Mouse (Mus musculus): ENCODE results near the gene Slc41a2. TPM values are rescaled to one million over a fixed set of nuclear protein-coding genes. Genes with fewer than 3 reads are reported as not detected.
"Not testable (repeated sequence)": the region's sequence is repeated elsewhere in the genome, so short reads cannot be mapped to it uniquely, and the experiment has no call there.

The Slc41a2 gene
- total RNA-seq, 2 experiments from 2014 or later = 1.7 to 2.3 TPM

DNA sequence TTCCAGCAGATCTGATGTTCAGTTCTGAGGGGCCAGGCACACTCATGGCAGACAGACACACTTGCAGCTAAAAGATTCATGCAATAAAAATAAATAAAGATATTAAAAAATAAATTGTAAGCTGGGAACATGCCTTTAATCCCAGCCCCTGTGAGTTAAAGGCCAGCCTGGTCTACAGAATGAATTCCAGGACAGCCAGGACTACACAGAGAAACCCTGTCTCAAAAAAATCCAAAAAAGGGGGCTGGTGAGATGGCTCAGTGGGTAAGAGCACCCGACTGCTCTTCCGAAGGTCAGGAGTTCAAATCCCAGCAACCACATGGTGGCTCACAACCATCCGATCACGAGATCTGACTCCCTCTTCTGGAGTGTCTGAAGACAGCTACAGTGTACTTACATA lies 14.1 kb upstream of the Slc41a2 start:
- DNase-seq = not testable (repeated sequence)

DNA sequence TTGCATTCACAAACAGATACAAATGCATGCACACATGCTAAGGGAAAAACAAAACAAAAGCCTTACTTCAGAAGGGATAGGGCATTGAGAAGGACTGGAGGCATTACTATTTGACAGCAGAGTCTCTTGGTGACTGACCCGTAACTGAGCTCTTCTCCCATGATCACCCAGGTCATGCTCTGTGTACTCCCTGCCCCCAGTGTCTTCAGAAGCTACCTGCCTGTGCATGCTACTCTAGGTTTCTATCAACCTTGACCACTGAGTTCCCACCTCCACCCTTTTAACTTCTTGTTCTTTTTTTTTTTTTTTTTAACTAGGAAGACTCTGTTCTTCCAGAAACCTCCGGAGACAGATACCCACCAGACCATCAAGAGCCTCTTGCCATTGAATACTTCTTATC lies 13.0 kb upstream of the Slc41a2 start:
- DNase-seq = no peak

DNA sequence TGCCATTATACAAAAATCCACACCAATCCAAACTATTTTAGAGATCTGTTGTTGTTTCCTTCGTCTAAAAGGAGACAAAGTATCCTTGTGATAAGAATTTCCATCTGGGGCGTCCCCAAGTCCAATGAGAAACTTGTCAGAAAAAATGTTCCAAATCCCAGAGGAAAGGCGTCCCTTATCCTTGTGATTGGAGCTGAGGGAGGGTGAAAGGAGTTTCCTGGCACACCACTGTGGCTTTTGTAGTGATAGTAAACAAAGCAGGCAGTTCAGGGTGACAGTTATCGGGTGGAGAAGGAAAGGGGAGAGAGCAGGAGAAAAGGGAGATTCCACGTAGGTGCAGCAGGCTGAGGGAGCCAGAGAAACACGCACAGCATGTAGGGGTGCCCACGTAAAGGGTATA lies 9.8 kb upstream of the Slc41a2 start:
- DNase-seq = no peak

DNA sequence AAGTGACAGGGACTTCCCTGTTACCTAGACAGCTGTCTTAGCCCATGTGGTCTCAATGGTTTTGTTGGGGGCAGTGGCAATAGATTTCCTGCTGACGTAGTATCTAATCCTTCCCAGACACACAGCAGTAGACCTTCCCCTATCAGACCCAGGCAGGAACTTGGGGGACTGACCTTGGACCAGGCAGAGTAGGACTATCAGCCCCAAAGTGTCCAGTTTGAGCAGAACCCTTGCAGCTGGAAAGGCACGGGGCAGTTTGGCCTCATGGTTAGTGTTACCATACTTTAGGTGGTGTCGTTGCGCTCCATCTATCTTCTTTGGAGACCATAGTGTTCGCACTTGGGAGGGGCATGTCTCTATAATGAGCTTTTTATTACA lies 8.7 kb upstream of the Slc41a2 start:
- no peak for DNase-seq

DNA sequence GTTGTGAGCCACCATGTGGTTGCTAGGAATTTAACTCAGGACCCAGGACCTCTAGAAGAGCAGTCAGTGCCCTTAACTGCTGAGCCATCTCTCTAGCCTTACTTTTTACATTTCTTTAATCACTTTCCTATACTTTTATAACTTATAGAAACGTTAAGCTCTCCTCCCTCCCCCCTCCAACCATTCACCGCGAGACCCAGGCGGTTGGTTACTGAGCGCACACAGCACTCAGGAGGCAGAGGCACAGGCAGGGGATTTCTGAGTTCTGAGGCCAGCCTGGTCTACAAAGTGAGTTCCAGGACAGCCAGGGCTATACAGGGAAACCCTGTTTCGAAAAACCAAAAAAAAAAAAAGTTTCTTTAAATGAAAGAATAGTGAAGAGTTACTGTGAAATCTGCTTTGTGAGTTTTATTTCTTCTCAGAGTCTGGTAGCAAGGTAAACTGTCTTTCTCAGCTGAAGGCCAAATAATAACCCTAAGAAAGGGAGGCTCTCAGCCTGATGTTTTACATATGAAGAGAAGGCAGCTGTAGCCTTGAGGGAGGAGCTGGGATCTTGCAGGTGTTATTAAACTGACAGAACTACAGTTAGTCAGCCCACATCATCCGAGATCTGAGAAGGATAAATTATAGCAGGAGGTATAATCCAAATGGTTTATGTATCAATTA lies 8.1 kb upstream of the Slc41a2 start:
- DNase-seq = no peak

DNA sequence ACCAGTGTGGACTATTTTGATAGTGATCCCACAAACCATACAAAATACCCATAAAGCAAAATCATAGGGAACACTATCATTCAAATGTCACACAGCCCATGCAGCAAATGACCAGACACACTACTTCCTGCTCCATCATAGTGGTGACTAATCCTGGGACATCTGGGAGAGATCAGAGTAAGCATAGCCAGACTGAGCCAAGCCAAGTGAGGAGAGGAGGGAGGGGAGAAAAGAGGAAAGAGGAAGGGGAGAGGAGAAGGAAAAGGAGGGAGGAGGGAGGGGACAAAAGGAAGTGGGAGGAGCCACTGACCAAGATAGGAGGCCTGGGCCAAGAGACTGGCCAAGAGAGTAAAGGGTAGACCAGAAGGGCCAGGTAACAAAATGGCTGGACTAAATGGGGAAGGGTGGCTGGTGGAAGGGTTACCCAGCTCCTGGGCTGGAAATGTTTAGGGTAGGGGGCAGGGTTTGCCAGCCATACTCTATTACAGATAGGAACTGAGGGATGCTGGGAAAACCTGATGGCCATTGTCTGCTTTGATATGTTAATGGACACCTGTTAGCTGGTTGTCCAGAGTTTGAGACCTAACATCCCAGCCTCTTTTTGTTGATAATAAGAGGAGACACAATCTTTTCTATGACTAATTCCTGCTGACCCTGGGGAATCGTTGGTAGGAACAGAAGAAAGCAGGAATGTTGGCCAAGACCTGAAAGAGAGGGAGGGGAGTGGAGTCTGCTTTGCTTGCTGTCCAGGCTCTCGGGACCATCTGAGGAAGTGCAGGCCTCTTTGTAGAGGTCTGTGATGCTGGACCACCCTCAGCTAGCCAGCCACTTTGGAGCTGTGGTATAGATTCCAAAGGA lies 6.4 kb upstream of the Slc41a2 start:
- DNase-seq = no peak

DNA sequence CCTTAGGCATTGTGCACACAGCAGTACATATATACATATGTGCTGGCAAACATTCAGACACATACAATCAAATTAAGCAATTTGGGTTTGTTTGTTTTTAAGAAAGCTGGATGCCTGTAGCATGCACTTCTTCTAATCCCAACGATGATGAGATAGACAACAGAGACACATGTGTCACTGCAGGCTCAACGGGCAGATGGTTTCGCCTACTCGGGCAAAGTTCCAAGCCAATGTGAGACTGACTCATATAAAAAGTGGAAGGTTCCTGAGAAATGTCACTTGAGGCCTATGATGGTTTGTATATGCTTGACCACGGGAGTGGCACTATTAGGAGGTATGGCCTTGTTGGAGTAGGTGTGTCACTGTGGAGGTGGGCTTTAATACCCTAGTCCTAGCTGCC lies 5.5 kb upstream of the Slc41a2 start:
- peak; percentile 17 for DNase-seq

DNA sequence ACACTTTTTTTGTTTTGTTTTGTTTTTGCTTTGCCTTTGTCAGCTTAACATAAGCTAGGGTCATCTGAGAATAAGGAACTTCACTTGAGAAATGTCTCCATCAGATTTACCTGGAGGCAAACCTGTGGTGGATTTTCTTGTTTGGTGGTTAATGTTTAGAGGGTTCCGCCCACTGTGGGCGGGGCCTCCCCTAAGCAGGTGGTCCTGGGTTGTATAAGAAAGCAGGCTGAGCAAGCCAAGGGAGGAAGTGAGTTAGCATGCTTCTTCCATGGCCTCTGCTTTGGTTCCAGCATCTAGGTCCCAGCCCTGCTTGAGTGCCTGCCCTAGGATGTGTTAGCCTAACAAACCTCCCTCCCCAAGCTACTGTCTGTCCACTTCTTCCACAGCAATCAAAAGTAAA lies 3.5 kb upstream of the Slc41a2 start:
- no peak for DNase-seq

DNA sequence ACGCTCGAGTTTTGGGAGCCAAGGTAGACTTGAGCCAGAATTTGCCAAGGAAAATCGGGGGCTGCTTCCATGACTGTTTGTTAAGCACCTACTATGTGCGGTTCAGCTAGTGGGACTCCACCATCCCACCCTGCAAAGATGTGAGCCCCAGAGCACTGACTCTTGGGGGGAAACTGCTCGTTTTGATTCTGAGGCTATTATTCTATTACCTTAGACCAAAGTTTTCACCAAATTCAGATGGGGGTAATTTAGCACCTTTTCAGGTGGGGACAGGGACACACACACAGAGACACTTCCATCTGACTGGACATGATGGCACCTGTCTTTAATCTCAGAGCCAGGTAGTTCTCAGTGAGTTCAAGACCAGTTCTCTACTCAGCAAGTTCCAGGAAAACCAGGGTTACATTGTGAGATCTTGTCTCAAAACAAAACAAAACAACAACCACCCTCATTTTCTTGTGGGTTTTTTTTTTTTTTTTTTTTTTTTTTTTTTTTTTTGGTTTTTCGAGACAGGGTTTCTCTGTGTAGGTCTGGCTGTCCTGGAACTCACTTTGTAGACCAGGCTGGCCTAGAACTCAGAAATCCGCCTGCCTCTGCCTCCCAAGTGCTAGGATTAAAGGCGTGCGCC lies 403 bp upstream of the Slc41a2 start:
- no peak for DNase-seq

DNA sequence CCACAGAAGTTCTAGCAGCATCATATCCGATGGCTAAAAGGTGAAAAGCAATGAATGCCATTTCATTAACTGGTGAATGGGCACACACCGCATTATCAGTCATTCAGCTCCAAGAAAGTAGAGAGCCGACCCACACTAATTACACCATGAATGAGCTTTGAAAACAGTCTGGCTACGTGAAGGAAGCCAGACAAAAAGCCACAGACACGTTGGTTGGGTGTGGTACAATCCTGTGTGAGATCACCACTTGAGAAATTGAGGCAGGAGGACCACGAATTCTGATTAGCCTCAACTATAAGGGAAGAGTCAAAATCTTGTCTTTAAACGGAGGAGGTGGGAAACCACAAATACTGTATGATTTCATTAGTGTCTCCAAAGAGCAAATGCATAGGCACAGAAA lies 1.3 kb downstream of the Slc41a2 start:
- DNase-seq = no peak

DNA sequence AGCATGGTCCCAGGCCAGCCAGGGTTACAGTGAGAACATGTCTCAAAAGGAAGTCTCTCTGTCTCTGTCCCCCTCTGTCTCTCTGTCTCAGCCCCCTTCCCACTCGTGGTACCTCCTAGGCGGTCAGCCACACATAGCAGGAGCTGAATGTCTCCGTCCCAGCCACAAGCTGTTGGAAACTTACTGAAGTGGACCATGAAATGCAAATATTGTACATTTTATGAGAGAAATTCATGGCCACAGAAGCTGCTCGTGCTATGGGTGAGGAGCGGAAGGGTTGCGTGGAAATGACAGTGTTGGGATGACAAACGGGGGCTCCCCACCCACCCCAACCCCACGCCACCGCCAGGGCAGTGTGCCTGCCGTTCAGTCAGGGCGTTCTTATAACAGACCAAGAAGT lies 5.1 kb downstream of the Slc41a2 start:
- DNase-seq = no peak

DNA sequence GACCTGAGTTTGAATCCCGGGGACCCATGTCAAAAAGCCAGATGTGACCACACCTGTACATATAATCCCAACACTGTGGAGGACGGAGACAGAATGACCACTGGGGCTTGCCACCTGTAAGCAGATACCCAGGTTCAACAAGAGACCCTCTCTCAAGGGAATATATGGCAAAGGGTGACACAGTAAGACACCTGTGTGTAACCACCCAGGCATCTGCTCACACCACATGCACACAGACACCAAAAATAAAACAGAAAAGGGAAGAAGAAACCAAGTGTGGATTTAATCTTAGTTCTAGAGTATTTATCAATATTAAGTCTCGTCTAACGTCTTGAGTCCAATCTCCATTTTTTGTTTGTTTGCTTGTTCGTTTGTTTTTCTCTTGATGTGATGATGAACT lies 5.9 kb downstream of the Slc41a2 start:
- DNase-seq = no peak

DNA sequence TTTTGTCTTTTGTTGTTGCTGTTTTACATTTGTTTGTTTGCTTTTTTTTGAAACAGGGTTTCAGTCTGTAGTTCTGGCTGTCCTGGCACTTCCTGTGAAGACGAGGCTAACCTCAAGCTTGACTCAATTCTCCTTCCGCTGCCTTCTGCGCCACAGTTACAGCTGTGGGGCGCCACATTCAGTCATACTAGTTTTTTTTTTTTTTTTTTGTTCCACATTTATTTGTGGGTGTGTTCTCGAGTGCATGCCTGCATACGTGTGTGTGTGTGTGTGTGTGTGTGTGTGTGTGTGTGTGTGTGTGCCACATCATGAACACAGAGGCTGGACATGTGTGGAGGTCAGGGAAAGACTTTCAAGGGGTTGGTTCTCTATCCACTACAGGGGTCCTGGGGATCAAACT lies 7.3 kb downstream of the Slc41a2 start:
- DNase-seq = no peak

DNA sequence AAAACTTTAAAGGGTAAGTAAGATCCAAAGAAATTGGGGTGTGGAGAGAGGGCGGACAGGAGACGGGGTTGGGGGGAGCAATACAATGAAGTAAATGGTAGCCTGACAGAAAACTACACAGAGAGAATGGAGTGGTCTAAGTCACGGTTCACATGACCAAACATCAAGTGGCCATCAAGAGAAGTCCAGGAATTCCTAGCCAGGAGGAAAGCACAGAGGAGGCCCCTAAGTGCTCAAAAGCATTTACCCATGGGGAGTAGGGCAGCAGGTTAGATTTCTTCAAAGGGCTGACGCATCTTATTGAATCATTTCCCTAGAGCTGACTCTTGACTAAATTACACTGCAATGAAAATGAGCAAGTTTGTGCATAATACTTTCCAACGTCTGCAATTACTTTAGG lies 8.9 kb downstream of the Slc41a2 start:
- DNase-seq = no peak

DNA sequence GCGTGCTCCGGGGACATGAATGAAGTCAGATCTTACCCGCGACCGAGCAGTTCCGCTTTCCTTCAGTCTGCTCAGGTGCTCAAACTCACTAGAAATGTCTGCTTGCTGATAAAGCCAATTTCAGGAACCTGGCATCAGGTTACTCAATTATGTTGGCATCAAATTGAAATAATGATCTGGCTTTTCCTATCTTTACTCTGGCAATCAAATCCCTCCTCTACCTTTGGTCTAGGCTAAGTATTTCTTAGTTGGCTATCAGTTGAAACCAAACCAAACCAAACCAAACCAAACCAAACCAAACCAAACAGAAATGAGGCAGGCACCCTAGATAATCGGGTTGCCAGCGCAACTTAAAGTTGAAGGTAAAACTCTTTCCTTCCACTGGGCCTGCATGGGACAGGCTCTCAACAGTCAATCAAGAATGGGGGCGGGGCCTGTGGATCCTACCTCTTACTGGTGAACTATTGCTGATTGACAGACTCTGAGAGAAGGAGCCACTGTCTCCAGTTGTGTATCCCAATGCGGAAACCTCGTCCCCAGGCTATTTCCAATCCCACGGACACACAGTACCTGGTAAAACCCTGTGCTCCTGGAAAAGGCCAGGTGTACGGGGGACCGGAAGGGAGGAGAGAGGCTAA lies 10.9 kb downstream of the Slc41a2 start:
- no peak for DNase-seq

DNA sequence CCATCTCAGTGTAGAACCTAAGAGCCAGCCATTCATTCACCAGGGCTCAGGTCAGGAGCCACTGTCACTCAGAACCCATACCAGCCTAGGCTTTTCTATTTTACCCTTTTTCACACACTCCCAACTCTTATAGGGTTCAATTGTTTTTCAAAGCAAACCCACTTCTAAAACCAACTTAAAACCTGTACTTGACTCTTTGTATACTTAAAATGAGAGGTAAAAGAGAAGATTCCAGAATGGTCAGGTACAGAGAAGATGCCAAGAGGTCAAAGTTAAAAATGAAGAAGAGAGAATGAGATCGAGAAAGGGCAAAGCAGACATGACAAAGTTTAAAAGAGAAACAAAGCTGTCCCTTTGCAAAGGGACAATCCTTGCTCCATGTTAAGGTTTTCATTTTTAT lies 11.8 kb downstream of the Slc41a2 start:
- no peak for DNase-seq

DNA sequence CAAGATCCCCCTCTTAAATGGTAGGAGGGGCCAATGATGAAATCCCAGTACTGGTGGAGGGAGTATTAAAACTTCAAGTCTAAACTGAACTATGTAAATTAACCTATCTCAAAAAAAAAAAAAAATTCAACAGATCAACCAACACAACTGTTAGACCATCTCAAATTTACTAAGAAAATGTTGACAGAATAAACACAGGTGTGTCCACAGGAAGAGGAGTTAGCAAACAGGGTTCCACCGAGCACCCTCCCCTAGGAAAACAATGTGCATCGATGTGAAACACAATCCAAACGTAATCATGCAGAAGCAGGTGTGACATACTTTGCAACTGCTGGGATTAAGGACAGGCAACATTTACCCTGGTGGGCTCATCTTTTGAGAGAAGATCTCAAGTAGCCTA lies 12.8 kb downstream of the Slc41a2 start:
- no peak for DNase-seq

DNA sequence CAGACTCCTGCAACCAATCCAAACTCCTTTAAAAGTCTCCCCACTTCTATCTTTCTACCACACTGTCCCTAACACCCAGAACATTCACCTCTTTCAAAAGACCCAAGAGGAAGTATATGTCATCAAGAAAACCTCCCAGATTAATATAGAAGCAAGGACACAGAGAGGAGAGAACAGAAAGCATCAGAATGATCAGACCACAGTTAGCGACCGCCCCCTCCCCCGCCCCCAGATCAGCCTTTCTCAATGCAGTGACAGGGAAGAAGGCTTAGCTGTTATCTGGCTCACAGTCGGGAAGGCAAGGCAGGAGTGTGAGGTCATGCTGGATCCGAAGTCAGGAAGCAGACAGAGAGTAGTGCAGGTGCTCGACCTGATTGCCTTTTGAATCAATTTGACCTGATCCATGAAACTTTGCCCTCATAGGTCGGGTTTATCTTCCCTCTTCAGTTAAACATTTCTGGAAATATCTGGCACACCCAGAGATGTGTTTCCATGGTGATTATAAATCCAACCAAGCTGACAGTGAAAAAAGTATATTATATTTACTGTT lies 15.1 kb downstream of the Slc41a2 start:
- DNase-seq = no peak

DNA sequence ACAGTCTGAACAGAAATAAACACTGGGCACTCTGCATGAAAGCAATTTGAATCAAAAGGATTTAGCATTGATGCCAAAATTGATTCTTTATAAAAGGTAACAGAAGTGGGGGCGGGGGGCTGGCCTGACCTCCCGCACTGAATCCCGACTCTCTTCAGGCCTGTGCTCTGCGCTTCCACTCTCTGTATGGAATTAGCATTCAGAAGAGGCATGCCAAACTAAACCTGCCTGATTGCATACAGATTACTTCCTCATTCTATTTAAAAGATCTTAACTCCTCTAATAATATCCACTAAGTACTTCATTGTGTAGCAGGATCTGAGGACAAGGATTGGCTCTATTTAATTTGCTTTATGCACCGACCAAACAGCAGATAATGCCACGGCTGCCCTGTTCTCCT lies 16.2 kb downstream of the Slc41a2 start:
- no peak for DNase-seq

DNA sequence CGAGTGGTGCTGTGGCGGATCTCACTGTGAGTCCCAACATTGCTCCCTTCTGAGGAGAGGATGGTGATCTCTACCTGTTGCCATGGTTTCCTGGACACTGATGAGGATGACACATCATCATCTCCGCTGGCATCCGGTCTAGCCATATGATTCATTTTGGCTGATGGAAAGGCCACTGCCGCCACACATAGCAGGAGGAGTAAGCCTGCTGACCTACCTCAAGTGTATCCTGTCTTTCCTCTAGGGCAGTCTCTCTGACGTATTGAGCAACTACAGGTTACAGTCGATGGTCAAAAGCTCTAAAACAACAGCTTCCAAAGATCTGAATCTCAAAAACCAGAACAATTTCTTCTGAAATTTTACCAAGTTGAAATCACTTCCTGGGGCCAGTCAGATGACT lies 16.8 kb downstream of the Slc41a2 start:
- no peak for DNase-seq

DNA sequence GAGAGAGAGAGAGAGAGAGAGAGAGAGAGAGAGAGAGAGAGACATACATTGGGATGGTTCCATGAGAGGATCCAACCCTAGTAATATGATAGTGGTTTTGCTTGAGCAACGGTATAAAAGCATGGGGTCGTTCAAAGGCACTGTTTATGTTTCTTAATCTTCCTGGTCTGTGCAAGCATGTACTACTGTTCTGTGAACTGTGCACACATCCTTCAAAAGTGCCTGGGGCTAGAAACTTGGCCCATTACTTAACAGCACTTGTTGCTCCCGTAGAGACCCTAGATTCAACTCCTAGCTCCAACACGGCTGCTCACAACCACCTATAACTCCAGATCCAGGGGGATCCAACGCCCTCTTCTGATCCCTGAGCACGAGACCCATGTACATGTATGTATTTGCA lies 17.3 kb downstream of the Slc41a2 start:
- DNase-seq = no peak

DNA sequence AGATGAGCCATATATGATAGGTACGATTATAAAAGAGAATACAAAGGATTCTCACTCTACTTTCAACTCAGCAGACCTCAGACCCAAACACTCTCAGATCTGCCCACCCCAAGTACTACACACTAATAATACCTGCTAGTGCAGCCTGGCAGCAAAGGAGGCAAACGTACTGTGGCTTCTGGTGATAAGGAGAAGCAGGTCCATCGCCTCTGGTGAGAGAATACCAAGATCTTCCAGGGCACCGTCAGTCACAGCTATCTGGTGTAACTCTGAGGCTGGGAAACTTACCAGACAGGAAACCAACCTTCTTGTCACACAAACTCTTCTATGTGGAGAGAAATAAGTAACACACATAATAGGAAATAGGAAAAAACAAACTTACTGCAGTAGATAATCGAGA lies 24.6 kb downstream of the Slc41a2 start:
- DNase-seq = no peak

DNA sequence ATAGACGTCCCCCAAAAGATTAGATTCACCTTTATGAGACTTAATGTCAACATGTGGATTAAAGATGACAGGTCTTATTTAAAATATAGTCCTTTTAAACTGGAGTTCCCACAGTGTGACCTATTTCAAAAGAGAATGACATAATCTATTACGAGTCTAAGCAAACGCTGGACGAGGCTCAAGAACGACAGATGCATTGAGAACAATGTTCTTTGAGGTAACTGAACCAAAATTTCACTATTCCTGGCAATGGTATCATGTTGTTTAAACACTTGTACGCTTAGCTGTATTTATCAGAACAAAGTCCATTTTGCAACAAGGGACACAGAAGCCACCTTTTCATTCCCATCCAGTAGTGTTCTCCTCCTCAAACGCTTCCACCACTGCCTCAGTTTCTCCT lies 27.3 kb downstream of the Slc41a2 start:
- no peak for DNase-seq
